Mouse (Mus musculus): Measurements from ENCODE around the gene Unc13a. TPM values are rescaled to one million over a fixed set of nuclear protein-coding genes. Genes with fewer than 3 reads are reported as not detected.

The Unc13a gene
- polyA plus RNA-seq, 1 experiment from 2014 or later: 16.6 TPM

DNA sequence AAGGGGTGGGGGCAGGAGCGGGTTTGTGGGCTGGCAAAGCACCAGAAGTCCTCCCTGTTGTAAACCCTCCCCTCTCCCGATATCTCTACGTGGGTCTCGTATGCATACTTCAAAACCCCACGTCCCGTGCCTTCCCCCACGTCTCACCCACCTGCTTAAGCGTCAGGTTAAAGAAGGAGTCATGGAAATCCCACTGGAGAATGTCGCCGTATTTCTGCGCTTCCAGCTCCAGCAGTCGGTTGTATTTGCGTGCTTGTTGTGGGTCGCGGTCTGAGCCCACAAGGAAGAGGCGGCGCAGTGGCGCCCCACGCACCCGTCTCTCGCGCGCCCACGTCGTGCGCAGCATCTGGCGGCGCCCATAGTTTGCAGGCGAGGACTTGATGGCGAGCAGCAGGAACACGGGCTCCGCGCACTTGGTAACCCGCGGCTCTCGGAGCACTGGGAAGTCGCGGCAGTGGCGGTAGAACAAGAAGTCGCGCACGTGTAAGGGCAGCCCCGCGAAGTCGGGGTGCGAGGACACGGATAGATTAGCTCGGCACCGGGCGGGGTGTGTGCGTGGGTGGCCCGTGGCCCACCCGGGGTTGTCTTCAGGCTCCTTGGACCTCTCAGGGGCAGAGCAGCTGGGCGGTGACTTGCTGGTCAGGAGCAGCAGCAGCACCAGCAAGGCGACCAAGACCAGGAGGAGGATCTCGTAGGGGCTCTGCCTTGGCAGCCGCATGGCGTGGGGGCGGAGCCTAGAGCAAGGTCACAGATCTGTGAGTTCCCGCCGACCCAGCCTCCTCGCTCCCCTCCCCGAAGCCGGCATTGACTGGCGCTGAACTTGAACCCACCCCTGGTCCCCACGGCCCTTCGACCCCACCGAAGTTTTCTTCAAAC lies 21.8 kb upstream of the Unc13a start:
- peaks cover 84% of the 10 kb centered on the region for H3K27me3 ChIP-seq (ENCODE audit: control insufficient read depth, insufficient read depth, low read length)
- WGBS: 9% methylated on average over 68 of the region's 68 CpGs
- DNase-seq (ENCODE audit: low spot score) (no peak), ATAC-seq (ENCODE audit: low FRiP score) (0 out of 2 replicates have a peak, but pooled peaks have one; percentile 26)
- H3K4me2 ChIP-seq (replicated peaks): peak overlapping the region; percentile 39
- H3K4me3 ChIP-seq (replicated peaks; ENCODE audit: low read length): peak overlapping the region; percentile 17
- H3K36me3 ChIP-seq (replicated peaks; ENCODE audit: control insufficient read depth, insufficient read depth): no peaks in the 10 kb centered on the region
- H3K9me3 ChIP-seq (ENCODE audit: control insufficient read depth, low read length): no peaks in the 10 kb centered on the region
- no peaks in the 10 kb centered on the region; the same call in 1 of the 2 replicates for H3K4me1 ChIP-seq (replicated peaks; ENCODE audit: control insufficient read depth, insufficient read depth, low read length)
- H3K9ac ChIP-seq: peak overlapping the region; percentile 4; the same call in 1 of the 2 replicates
- no peak overlapping the region for H3K27ac ChIP-seq

DNA sequence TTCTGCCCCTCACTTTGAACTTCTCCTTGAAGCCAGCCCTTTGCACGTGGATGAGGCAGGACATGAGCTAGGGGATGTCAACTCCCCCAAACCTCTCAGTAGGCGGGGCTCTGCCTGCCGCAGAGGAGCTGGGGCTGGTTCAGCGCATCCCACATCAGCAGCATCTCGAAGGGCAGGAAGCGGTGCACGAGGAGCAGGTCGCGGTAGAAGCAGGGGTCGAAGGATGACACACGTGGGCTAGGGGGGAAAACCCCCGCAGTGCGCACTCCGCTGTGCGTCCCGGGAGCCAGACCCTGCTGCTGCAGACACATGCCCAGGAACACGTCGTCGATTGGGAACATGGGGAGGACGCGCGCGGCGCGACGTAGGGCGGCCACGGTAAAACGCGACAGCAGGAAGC lies 21.0 kb upstream of the Unc13a start:
- peaks cover 91% of the 10 kb centered on the region for H3K27me3 ChIP-seq (ENCODE audit: control insufficient read depth, insufficient read depth, low read length)

GRCm38 (mm10) chr8:71689028-71689427 lies 17.5 kb upstream of the Unc13a start, which contains the start of gene Insl3:
Gene Insl3 (plus strand): TSS chr8:71689214.
- DNase-seq (ENCODE audit: low spot score): no peak
- H3K4me3 ChIP-seq (replicated peaks; ENCODE audit: low read length): no peak within 1 kb of the TSS

More for the DNA sequence above, 21.0 kb upstream of the Unc13a start:
- WGBS: 4% methylated on average over 30 of the region's 30 CpGs
- Histone ChIP-seq H3K27ac (no peak overlapping the region), H3K4me2 (replicated peaks) (peak overlapping the region; percentile 19), H3K9me3 (ENCODE audit: control insufficient read depth, low read length) (no peaks in the 10 kb centered on the region), H3K9ac (no peak overlapping the region), H3K4me1 (replicated peaks; ENCODE audit: control insufficient read depth, insufficient read depth, low read length) (no peaks in the 10 kb centered on the region; the same call in 1 of the 2 replicates), H3K36me3 (replicated peaks; ENCODE audit: control insufficient read depth, insufficient read depth) (no peaks in the 10 kb centered on the region), H3K4me3 (replicated peaks; ENCODE audit: low read length) (peak overlapping the region; percentile 17; the same call in 1 of the 2 replicates)
- ATAC-seq (ENCODE audit: low FRiP score) (no peak), DNase-seq (ENCODE audit: low spot score) (no peak)

GRCm38 (mm10) chr8:71687616-71688015 lies 16.1 kb upstream of the Unc13a start:
- ATAC-seq (ENCODE audit: low FRiP score): no peak
- peaks cover 5% of the 10 kb centered on the region; the same call in 1 of the 2 replicates for H3K4me1 ChIP-seq (replicated peaks; ENCODE audit: control insufficient read depth, insufficient read depth, low read length)
- H3K4me3 ChIP-seq (replicated peaks; ENCODE audit: low read length): no peak overlapping the region
- no peaks in the 10 kb centered on the region for H3K36me3 ChIP-seq (replicated peaks; ENCODE audit: control insufficient read depth, insufficient read depth)
- no peak overlapping the region for H3K9ac ChIP-seq
- no peaks in the 10 kb centered on the region for H3K9me3 ChIP-seq (ENCODE audit: control insufficient read depth, low read length)
- no peak overlapping the region for H3K27ac ChIP-seq
- peaks cover 100% of the 10 kb centered on the region for H3K27me3 ChIP-seq (ENCODE audit: control insufficient read depth, insufficient read depth, low read length)
- 2% methylated on average over 8 of the region's 8 CpGs for WGBS
- no peak for DNase-seq (ENCODE audit: low spot score)
- H3K4me2 ChIP-seq (replicated peaks): no peak overlapping the region

More at GRCm38 (mm10) chr8:71689028-71689427, 17.5 kb upstream of the Unc13a start, which contains the start of gene Insl3:
- no peak for ATAC-seq (ENCODE audit: low FRiP score)
- Histone ChIP-seq H3K9me3 (ENCODE audit: control insufficient read depth, low read length) (no peaks in the 10 kb centered on the region), H3K27me3 (ENCODE audit: control insufficient read depth, insufficient read depth, low read length) (peaks cover 100% of the 10 kb centered on the region), H3K4me2 (replicated peaks) (no peak within 1 kb of the TSS), H3K36me3 (replicated peaks; ENCODE audit: control insufficient read depth, insufficient read depth) (no peaks in the 10 kb centered on the region), H3K27ac (no peak within 1 kb of the TSS), H3K9ac (no peak within 1 kb of the TSS), H3K4me1 (replicated peaks; ENCODE audit: control insufficient read depth, insufficient read depth, low read length) (peaks cover 5% of the 10 kb centered on the region; the same call in 1 of the 2 replicates)
- 7% methylated on average over 33 of the region's 33 CpGs for WGBS

- H3K4me3 ChIP-seq (replicated peaks; ENCODE audit: low read length): peak overlapping the region; percentile 44
- peaks cover 5% of the 10 kb centered on the region; the same call in 1 of the 2 replicates for H3K4me1 ChIP-seq (replicated peaks; ENCODE audit: control insufficient read depth, insufficient read depth, low read length)
- H3K9me3 ChIP-seq (ENCODE audit: control insufficient read depth, low read length): no peaks in the 10 kb centered on the region
- DNase-seq (ENCODE audit: low spot score) (no peak), ATAC-seq (ENCODE audit: low FRiP score) (peak; percentile 67)
- 4% methylated on average over 23 of the region's 23 CpGs for WGBS
- peaks cover 100% of the 10 kb centered on the region for H3K27me3 ChIP-seq (ENCODE audit: control insufficient read depth, insufficient read depth, low read length)
- H3K9ac ChIP-seq: peak overlapping the region; percentile 65
- H3K27ac ChIP-seq: no peak overlapping the region
- peak overlapping the region; percentile 73 for H3K4me2 ChIP-seq (replicated peaks)
- no peaks in the 10 kb centered on the region for H3K36me3 ChIP-seq (replicated peaks; ENCODE audit: control insufficient read depth, insufficient read depth)
These were observed 14.7 kb upstream of the Unc13a start for GRCm38 (mm10) chr8:71686143-71686734.

DNA sequence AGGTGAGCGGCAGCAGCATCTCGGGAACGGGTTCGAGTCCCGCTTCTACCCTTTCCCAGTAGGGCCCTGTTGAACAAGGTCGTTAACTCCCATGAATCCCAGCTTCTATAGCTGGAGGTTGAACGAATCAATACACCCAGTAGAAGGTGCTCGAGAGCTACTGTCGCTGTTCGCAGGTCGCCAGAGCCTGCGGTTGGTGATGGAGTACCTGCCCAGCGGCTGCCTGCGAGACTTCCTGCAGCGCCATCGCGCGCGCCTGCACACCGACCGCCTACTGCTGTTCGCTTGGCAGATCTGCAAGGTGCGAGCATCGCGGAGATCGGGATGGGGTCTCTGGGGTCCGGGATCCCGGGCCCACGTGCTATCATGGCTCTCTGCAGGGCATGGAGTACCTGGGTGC lies 14.0 kb upstream of the Unc13a start:
- Histone ChIP-seq H3K9ac (peak overlapping the region; percentile 65), H3K4me3 (replicated peaks; ENCODE audit: low read length) (peak overlapping the region; percentile 44), H3K36me3 (replicated peaks; ENCODE audit: control insufficient read depth, insufficient read depth) (no peaks in the 10 kb centered on the region), H3K27me3 (ENCODE audit: control insufficient read depth, insufficient read depth, low read length) (peaks cover 100% of the 10 kb centered on the region), H3K4me2 (replicated peaks) (peak overlapping the region; percentile 73), H3K9me3 (ENCODE audit: control insufficient read depth, low read length) (no peaks in the 10 kb centered on the region), H3K4me1 (replicated peaks; ENCODE audit: control insufficient read depth, insufficient read depth, low read length) (peaks cover 5% of the 10 kb centered on the region; the same call in 1 of the 2 replicates), H3K27ac (no peak overlapping the region)
- WGBS: 3% methylated on average over 29 of the region's 29 CpGs
- peak; percentile 70 for DNase-seq (ENCODE audit: low spot score)
- ATAC-seq (ENCODE audit: low FRiP score): peak; percentile 61

- DNase-seq (ENCODE audit: low spot score) (no peak), ATAC-seq (ENCODE audit: low FRiP score) (no peak)
- H3K9me3 ChIP-seq (ENCODE audit: control insufficient read depth, low read length): no peaks in the 10 kb centered on the region
- H3K36me3 ChIP-seq (replicated peaks; ENCODE audit: control insufficient read depth, insufficient read depth): no peaks in the 10 kb centered on the region
- no peak overlapping the region for H3K27ac ChIP-seq
- peaks cover 100% of the 10 kb centered on the region for H3K27me3 ChIP-seq (ENCODE audit: control insufficient read depth, insufficient read depth, low read length)
- WGBS: 22% methylated on average over 10 of the region's 10 CpGs
- no peak overlapping the region for H3K9ac ChIP-seq
- H3K4me2 ChIP-seq (replicated peaks): no peak overlapping the region
- H3K4me1 ChIP-seq (replicated peaks; ENCODE audit: control insufficient read depth, insufficient read depth, low read length): peaks cover 5% of the 10 kb centered on the region; the same call in 1 of the 2 replicates
- no peak overlapping the region for H3K4me3 ChIP-seq (replicated peaks; ENCODE audit: low read length)
These were observed 13.1 kb upstream of the Unc13a start for GRCm38 (mm10) chr8:71684701-71685100.

GRCm38 (mm10) chr8:71682832-71683231 lies 11.3 kb upstream of the Unc13a start:
- Histone ChIP-seq H3K27ac (no peak overlapping the region), H3K9ac (no peak overlapping the region), H3K27me3 (ENCODE audit: control insufficient read depth, insufficient read depth, low read length) (peaks cover 100% of the 10 kb centered on the region), H3K4me1 (replicated peaks; ENCODE audit: control insufficient read depth, insufficient read depth, low read length) (peaks cover 9% of the 10 kb centered on the region; the same call in 1 of the 2 replicates), H3K36me3 (replicated peaks; ENCODE audit: control insufficient read depth, insufficient read depth) (no peaks in the 10 kb centered on the region), H3K9me3 (ENCODE audit: control insufficient read depth, low read length) (no peaks in the 10 kb centered on the region), H3K4me3 (replicated peaks; ENCODE audit: low read length) (no peak overlapping the region), H3K4me2 (replicated peaks) (no peak overlapping the region)
- 57% methylated on average over 12 of the region's 12 CpGs for WGBS
- DNase-seq (ENCODE audit: low spot score) (no peak), ATAC-seq (ENCODE audit: low FRiP score) (no peak)

DNA sequence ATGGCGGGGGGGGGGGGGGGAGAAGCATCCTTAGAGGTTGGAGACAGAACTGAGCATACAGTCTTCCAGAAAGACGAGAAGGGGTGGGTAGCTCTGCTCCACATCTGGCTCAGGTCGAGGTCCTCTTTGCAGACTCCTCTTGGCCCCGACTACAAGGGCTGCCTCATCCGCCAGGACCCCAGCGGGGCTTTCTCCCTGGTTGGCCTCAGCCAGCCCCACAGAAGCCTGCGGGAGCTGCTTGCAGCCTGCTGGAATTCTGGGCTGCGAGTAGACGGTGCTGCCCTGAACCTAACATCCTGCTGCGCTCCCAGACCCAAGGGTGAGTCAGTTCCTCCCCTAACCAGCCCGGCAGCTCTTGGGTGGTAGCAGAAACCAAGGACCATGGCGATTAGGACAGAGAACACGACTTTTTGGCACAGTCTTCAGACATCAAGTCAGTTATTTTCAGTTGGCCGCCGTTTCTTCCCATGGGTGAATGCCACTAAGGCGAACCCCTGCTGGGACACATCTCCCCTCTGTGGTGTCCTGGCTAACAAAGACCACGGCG lies 9.9 kb upstream of the Unc13a start:
- Histone ChIP-seq H3K4me2 (replicated peaks) (no peak overlapping the region), H3K9me3 (ENCODE audit: control insufficient read depth, low read length) (no peaks in the 10 kb centered on the region), H3K27ac (no peak overlapping the region), H3K9ac (no peak overlapping the region), H3K4me1 (replicated peaks; ENCODE audit: control insufficient read depth, insufficient read depth, low read length) (peaks cover 9% of the 10 kb centered on the region; the same call in 1 of the 2 replicates), H3K4me3 (replicated peaks; ENCODE audit: low read length) (no peak overlapping the region), H3K27me3 (ENCODE audit: control insufficient read depth, insufficient read depth, low read length) (peaks cover 99% of the 10 kb centered on the region), H3K36me3 (replicated peaks; ENCODE audit: control insufficient read depth, insufficient read depth) (no peaks in the 10 kb centered on the region)
- ATAC-seq (ENCODE audit: low FRiP score) (no peak), DNase-seq (ENCODE audit: low spot score) (no peak)
- 4% methylated on average over 18 of the region's 18 CpGs for WGBS
